Mouse (Mus musculus): ENCODE data around the gene Apod. TPM values are rescaled to one million over a fixed set of nuclear protein-coding genes. Genes with fewer than 3 reads are reported as not detected.

Gene Apod
- total and polyA plus RNA-seq, 3 experiments = 0.17 TPM; not detected in 2

DNA sequence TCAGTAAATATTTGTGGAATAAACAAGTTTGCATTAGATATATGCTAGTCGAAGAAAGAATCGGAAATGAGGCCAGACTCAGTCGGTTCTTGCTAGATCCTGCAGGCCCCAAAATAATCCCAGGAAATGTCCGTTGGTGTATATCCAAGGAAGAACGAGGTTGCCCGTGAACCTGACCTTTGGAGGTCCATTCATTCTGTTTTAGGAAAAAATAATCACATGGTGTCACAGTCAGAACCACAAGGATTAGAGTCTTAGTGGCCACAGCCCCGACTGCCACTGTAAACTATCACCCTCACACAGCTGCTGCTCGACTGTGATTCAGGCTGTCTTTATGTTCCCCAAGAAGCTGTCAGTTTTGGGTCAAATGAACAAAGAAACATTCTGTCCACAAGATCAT is 12.8 kb upstream of the Apod start:
- Histone ChIP-seq H3K27ac (ENCODE audit: insufficient read depth, low read depth) (no peak overlapping the region), H3K9me3 (replicated peaks; ENCODE audit: low read length) (no peaks in the 10 kb centered on the region), H3K4me1 (ENCODE audit: control insufficient read depth in 1 of 2, insufficient read depth in 2 of 2) (no peaks in the 10 kb centered on the region), H3K36me3 (replicated peaks in 1 of 2; ENCODE audit: control insufficient read depth in 1 of 2, insufficient read depth in 1 of 2, low read length in 1 of 2) (no peaks in the 10 kb centered on the region), H3K9ac (ENCODE audit: insufficient read depth, low read depth) (no peak overlapping the region), H3K79me2 (replicated peaks; ENCODE audit: control insufficient read depth, extremely low read depth, insufficient read depth, poor library complexity, severe bottlenecking) (no peaks in the 10 kb centered on the region), H3K4me3 (replicated peaks in 1 of 3; ENCODE audit: low read depth in 2 of 3, low read length in 2 of 3, poor library complexity in 1 of 3) (no peak overlapping the region), H3K4me2 (ENCODE audit: insufficient read depth, low read depth, poor library complexity, severe bottlenecking) (no peak overlapping the region), H3K27me3 (replicated peaks) (no peaks in the 10 kb centered on the region)
- dilution Hi-C loops (cut with MboI; ENCODE audit: extremely low pct_ligation_motif_present, extremely low pct_unique_long_range_greater_than_20kb, low sequenced_read_pairs) = no loop called here
- TF ChIP-seq ZKSCAN1 (IDR thresholded peaks at IDR 0.05; ENCODE audit: borderline replicate concordance, low read depth, low read length) (no peak), MYC (IDR thresholded peaks at IDR 0.05; ENCODE audit: low read depth, low read length) (no peak), GABPA (IDR thresholded peaks at IDR 0.05; ENCODE audit: insufficient replicate concordance, low read depth, low read length) (no peak), UBTF (IDR thresholded peaks at IDR 0.05; ENCODE audit: low read depth, low read length) (no peak), IRF4 (IDR thresholded peaks at IDR 0.05; ENCODE audit: low read depth, low read length) (no peak), MAZ (IDR thresholded peaks at IDR 0.05; ENCODE audit: low read depth, low read length) (no peak), MAX (IDR thresholded peaks at IDR 0.05; ENCODE audit: low read length) (no peak), E2F4 (IDR thresholded peaks at IDR 0.05; ENCODE audit: insufficient replicate concordance, low read depth, low read length) (no peak), HCFC1 (IDR thresholded peaks at IDR 0.05; ENCODE audit: low read depth, low read length) (no peak)
- in situ Hi-C loops (cut with MboI; ENCODE audit: low pct_ligation_motif_present, low pct_unique_long_range_greater_than_20kb, low sequenced_read_pairs) = no loop called here
- DNase-seq (ENCODE audit: extremely low read depth) = no peak

DNA sequence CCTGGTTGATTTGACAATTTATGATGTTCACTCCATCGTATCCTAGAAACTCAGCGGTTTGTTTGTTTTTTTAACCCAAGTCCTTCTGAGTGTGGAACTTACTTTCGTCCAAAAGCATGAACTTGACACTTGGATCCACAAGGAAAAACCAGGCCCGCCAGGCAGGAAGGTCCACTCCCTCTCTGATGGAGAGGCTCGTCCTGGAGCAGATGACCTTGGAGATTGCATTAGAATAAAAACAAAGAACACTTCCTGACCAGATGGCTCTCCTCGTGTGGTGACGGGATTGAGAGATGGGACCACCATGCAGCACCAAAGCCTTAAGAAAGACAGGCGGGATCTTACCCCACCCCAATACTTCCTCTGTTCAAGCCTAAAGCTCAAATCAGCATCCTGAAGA is 12.1 kb upstream of the Apod start:
- Histone ChIP-seq H3K27ac (ENCODE audit: insufficient read depth, low read depth) (no peak overlapping the region), H3K79me2 (replicated peaks; ENCODE audit: control insufficient read depth, extremely low read depth, insufficient read depth, poor library complexity, severe bottlenecking) (no peaks in the 10 kb centered on the region), H3K4me1 (ENCODE audit: control insufficient read depth in 1 of 2, insufficient read depth in 2 of 2) (no peaks in the 10 kb centered on the region), H3K9me3 (replicated peaks; ENCODE audit: low read length) (peaks cover under 1% of the 10 kb centered on the region), H3K36me3 (replicated peaks in 1 of 2; ENCODE audit: control insufficient read depth in 1 of 2, insufficient read depth in 1 of 2, low read length in 1 of 2) (no peaks in the 10 kb centered on the region), H3K4me3 (replicated peaks in 1 of 3; ENCODE audit: low read depth in 2 of 3, low read length in 2 of 3, poor library complexity in 1 of 3) (no peak overlapping the region), H3K9ac (ENCODE audit: insufficient read depth, low read depth) (no peak overlapping the region), H3K4me2 (ENCODE audit: insufficient read depth, low read depth, poor library complexity, severe bottlenecking) (no peak overlapping the region), H3K27me3 (replicated peaks) (no peaks in the 10 kb centered on the region)
- in situ Hi-C loops (cut with MboI; ENCODE audit: low pct_ligation_motif_present, low pct_unique_long_range_greater_than_20kb, low sequenced_read_pairs) = no loop called here
- DNase-seq (ENCODE audit: extremely low read depth) = no peak
- dilution Hi-C loops (cut with MboI; ENCODE audit: extremely low pct_ligation_motif_present, extremely low pct_unique_long_range_greater_than_20kb, low sequenced_read_pairs) = no loop called here
- no peak for TF ChIP-seq MAX (IDR thresholded peaks at IDR 0.05; ENCODE audit: low read length)

DNA sequence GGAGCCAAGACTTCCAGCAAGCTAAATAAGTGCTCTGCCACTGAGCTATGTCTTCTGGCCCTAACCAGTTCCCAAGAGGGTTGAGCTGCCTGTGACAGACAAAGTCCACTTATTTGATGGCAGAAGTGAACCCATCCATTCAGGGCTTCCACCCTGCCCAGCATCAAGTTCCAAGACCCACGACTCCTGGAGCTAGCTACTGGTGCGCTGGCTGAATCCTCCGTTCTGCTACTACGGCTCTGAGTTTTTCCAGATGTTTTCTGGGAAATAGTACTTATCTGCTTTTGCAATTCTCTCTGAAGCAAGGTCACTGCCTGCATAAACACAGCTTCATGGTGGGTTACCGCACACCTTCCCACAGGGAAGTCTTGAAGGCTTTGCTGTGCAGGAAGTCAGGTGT is 11.4 kb upstream of the Apod start:
- Histone ChIP-seq H3K27ac (ENCODE audit: insufficient read depth, low read depth) (no peak overlapping the region), H3K4me3 (replicated peaks in 1 of 3; ENCODE audit: low read depth in 2 of 3, low read length in 2 of 3, poor library complexity in 1 of 3) (no peak overlapping the region), H3K9ac (ENCODE audit: insufficient read depth, low read depth) (no peak overlapping the region), H3K4me1 (ENCODE audit: control insufficient read depth in 1 of 2, insufficient read depth in 2 of 2) (no peaks in the 10 kb centered on the region), H3K36me3 (replicated peaks in 1 of 2; ENCODE audit: control insufficient read depth in 1 of 2, insufficient read depth in 1 of 2, low read length in 1 of 2) (no peaks in the 10 kb centered on the region), H3K9me3 (replicated peaks; ENCODE audit: low read length) (peaks cover 3% of the 10 kb centered on the region), H3K79me2 (replicated peaks; ENCODE audit: control insufficient read depth, extremely low read depth, insufficient read depth, poor library complexity, severe bottlenecking) (no peaks in the 10 kb centered on the region), H3K27me3 (replicated peaks) (no peaks in the 10 kb centered on the region), H3K4me2 (ENCODE audit: insufficient read depth, low read depth, poor library complexity, severe bottlenecking) (no peak overlapping the region)
- no peak for DNase-seq (ENCODE audit: extremely low read depth)
- TF ChIP-seq MXI1 (IDR thresholded peaks at IDR 0.05; ENCODE audit: low read depth, low read length) = no peak
- no peak for TF ChIP-seq USF1 (IDR thresholded peaks at IDR 0.05; ENCODE audit: low read depth, low read length)
- no peak for TF ChIP-seq POLR2A (IDR thresholded peaks at IDR 0.05; ENCODE audit: low read depth, low read length)
- TF ChIP-seq SIN3A (IDR thresholded peaks at IDR 0.05; ENCODE audit: low read length) = no peak
- no peak for TF ChIP-seq PAX5 (IDR thresholded peaks at IDR 0.05; ENCODE audit: low read length)
- no peak for TF ChIP-seq CHD2 (IDR thresholded peaks at IDR 0.05; ENCODE audit: low read length)
- TF ChIP-seq ZMIZ1 (IDR thresholded peaks at IDR 0.05; ENCODE audit: low read depth, low read length) = no peak
- TF ChIP-seq MYC (IDR thresholded peaks at IDR 0.05; ENCODE audit: low read depth, low read length) = no peak
- no peak for TF ChIP-seq ETS1 (conservative IDR thresholded peaks at IDR 0.05; ENCODE audit: low read depth, low read length)
- TF ChIP-seq MAX (IDR thresholded peaks at IDR 0.05; ENCODE audit: low read length) = no peak
- no peak for TF ChIP-seq MAFK (IDR thresholded peaks at IDR 0.05; ENCODE audit: insufficient replicate concordance, low read length)
- no peak for TF ChIP-seq POLR2AphosphoS2 (IDR thresholded peaks at IDR 0.05; ENCODE audit: low read depth, low read length)
- TF ChIP-seq JUN (IDR thresholded peaks at IDR 0.05; ENCODE audit: insufficient read depth, low read depth, low read length) = no peak
- in situ Hi-C loops (cut with MboI; ENCODE audit: low pct_ligation_motif_present, low pct_unique_long_range_greater_than_20kb, low sequenced_read_pairs) = no loop called here
- dilution Hi-C loops (cut with MboI; ENCODE audit: extremely low pct_ligation_motif_present, extremely low pct_unique_long_range_greater_than_20kb, low sequenced_read_pairs) = no loop called here
